Mouse (Mus musculus) liver, adult 2 months (tissue): ENCODE data around the gene Tacr1. TPM values are rescaled to one million over a fixed set of nuclear protein-coding genes. Genes with fewer than 3 reads are reported as not detected.

Source experiments
- DNase-seq: peaks from one replicate; pipeline ENCODE4 v3.0.0-alpha.2; 2011; ENCODE audit warnings: low read depth, low spot score; ENCODE audit errors: extremely low read depth
- H3K27ac ChIP-seq: fragments of 200-500 bp; replicated peaks from 2 replicates; pipeline ENCODE4 v1.5.1; 2012; ENCODE audit warnings: low read depth, mild to moderate bottlenecking, control low read depth, inconsistent platforms, low read length; ENCODE audit not compliant: insufficient read depth
- H3K27me3 ChIP-seq: fragments of 200-500 bp; 2 replicates; pipeline ENCODE4 v1.6.1; 2012; ENCODE audit warnings: mild to moderate bottlenecking, moderate library complexity, low read length, inconsistent platforms; ENCODE audit not compliant: control insufficient read depth, insufficient read depth
- H3K36me3 ChIP-seq: fragments of 200-500 bp; 2 replicates; pipeline ENCODE4 v1.6.1; 2012; ENCODE audit warnings: low read length, inconsistent platforms; ENCODE audit not compliant: control insufficient read depth, insufficient read depth
- H3K4me1 ChIP-seq: fragments of 200-500 bp; 2 replicates; pipeline ENCODE4 v1.6.1; 2011; ENCODE audit warnings: low read length; ENCODE audit not compliant: control insufficient read depth, insufficient read depth
- H3K4me3 ChIP-seq: fragments of 200-500 bp; 2 replicates; pipeline ENCODE4 v1.5.1; 2011; ENCODE audit warnings: low read depth, mild to moderate bottlenecking, control low read depth, low read length, moderate library complexity; ENCODE audit not compliant: insufficient read depth
- H3K79me2 ChIP-seq: fragments of 200-500 bp; 2 replicates; pipeline ENCODE4 v1.6.1; 2012; ENCODE audit warnings: inconsistent platforms, mild to moderate bottlenecking, low read length, moderate library complexity; ENCODE audit not compliant: control insufficient read depth, insufficient read depth
- H3K9ac ChIP-seq: fragments of 200-500 bp; 2 replicates; pipeline ENCODE4 v1.6.1; 2012; ENCODE audit warnings: low read depth, mild to moderate bottlenecking, control low read depth, inconsistent platforms, low read length
- CTCF ChIP-seq: fragments of 200-500 bp; IDR thresholded peaks from 2 replicates; pipeline ENCODE4 v1.5.1; 2011; ENCODE audit warnings: low read depth, low read length, control low read depth
- POLR2A ChIP-seq: fragments of 200-500 bp; IDR thresholded peaks from 2 replicates; pipeline ENCODE4 v1.6.1; 2011; ENCODE audit warnings: low read length, control low read depth; ENCODE audit not compliant: insufficient read depth; ENCODE audit errors: extremely low read depth
- WGBS: fragments of 180-500 bp; shearing (Covaris S2); methylation state at CpG from one replicate; pipeline ENCODE4 v1.1.7; 2018; 5-methylcytosine and 5-hydroxymethylcytosine counted together
- polyA plus RNA-seq: library from polyadenylated mRNA; depleted of rRNA; stranded (reverse); fragments of >200 nt; gene quantifications from 2 replicates; pipeline ENCODE4 v1.2.3, GENCODE M21; 2012
- total RNA-seq: library from RNA; depleted of rRNA; stranded (reverse); fragments of >200 nt; gene quantifications from 2 replicates; pipeline ENCODE4 v1.2.3, GENCODE M21; 2014

The Tacr1 gene
- total and polyA plus RNA-seq, 2 experiments, result not detected

DNA sequence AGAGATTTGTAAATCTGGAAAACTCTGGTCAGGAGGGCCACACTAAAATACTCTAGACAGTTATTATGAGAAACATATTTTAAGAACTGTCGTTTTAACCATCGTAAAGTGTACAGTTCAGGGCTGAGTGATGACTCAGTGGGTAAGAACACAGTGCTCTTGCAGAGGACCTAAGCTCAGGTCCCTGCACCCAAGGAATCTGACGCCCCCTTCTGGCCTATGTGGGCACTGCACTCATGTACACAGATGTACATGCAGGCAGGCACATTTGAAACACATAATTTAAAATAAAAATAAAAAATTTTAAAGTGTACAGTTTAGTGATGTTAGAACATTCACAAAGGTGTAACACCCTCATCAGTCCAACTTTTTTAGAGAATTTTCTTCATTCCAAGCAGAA is 147.1 kb downstream of the Tacr1 start:
- DNase-seq, result no peak
- no peak overlapping the region for H3K27ac ChIP-seq
- no peak overlapping the region for H3K4me3 ChIP-seq
- TF ChIP-seq POLR2A (no peak), CTCF (no peak)
- no peaks in the 10 kb centered on the region for H3K4me1 ChIP-seq
- H3K9ac ChIP-seq, result no peak overlapping the region
- no peaks in the 10 kb centered on the region for H3K79me2 ChIP-seq
- WGBS, result 62% methylated on average over 3 of the region's 3 CpGs
- no peaks in the 10 kb centered on the region; the same call in 1 of the 2 replicates for H3K27me3 ChIP-seq
- no peaks in the 10 kb centered on the region for H3K36me3 ChIP-seq

DNA sequence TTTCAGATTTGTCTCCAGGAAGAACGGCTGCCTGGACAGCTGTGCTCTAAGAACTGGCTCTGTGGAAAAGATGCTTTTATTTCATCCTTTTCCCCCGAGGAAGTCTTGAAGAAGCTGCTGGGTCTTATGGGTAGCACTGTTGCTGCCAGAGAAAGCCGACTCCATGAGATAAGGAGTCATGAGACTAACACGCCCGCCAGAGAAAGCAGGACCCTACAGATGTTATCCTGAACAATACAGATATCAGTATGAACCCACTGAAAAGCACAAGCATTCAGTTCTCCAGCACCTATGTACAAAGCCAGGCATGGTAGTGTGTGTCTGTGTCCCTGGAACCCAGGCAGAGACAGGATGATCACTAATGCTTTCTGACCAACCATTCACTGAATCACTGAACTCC is 173.3 kb downstream of the Tacr1 start:
- Histone ChIP-seq H3K27ac (no peak overlapping the region), H3K79me2 (no peaks in the 10 kb centered on the region), H3K4me1 (no peaks in the 10 kb centered on the region), H3K27me3 (0 out of 2 replicates have a peak, but pooled peaks cover 2% of the 10 kb centered on the region), H3K4me3 (no peak overlapping the region), H3K9ac (no peak overlapping the region), H3K36me3 (no peaks in the 10 kb centered on the region)
- TF ChIP-seq CTCF, result no peak
- WGBS, result 74% methylated on average over 5 of the region's 5 CpGs
- no peak for DNase-seq

- DNase-seq, result no peak
- WGBS, result 70% methylated on average over 6 of the region's 6 CpGs
These were observed 183.3 kb downstream of the Tacr1 start for GRCm38 (mm10) chr6:82585396-82585795.

GRCm38 (mm10) chr6:82589387-82589786 is 187.3 kb downstream of the Tacr1 start:
- Histone ChIP-seq H3K4me1 (no peaks in the 10 kb centered on the region), H3K9ac (no peak overlapping the region), H3K4me3 (no peak overlapping the region), H3K36me3 (no peaks in the 10 kb centered on the region), H3K79me2 (no peaks in the 10 kb centered on the region), H3K27ac (no peak overlapping the region), H3K27me3 (no peaks in the 10 kb centered on the region)
- TF ChIP-seq CTCF (no peak), POLR2A (no peak)
- WGBS, result 87% methylated on average over 7 of the region's 7 CpGs
- no peak for DNase-seq

More at GRCm38 (mm10) chr6:82585396-82585795, 183.3 kb downstream of the Tacr1 start:
- no peak for TF ChIP-seq CTCF
- no peak for TF ChIP-seq POLR2A
- Histone ChIP-seq H3K9ac (no peak overlapping the region), H3K36me3 (no peaks in the 10 kb centered on the region), H3K4me3 (no peak overlapping the region), H3K27me3 (no peaks in the 10 kb centered on the region), H3K79me2 (no peaks in the 10 kb centered on the region), H3K27ac (no peak overlapping the region), H3K4me1 (no peaks in the 10 kb centered on the region)

- no peak overlapping the region for H3K4me3 ChIP-seq
- WGBS, result 86% methylated on average over 8 of the region's 8 CpGs
These were observed 193.4 kb downstream of the Tacr1 start for GRCm38 (mm10) chr6:82595461-82596090.

GRCm38 (mm10) chr6:82603228-82603627 is 201.1 kb downstream of the Tacr1 start:
- Histone ChIP-seq H3K9ac (no peak overlapping the region), H3K36me3 (no peaks in the 10 kb centered on the region), H3K4me3 (no peak overlapping the region), H3K79me2 (no peaks in the 10 kb centered on the region), H3K27me3 (no peaks in the 10 kb centered on the region), H3K27ac (no peak overlapping the region), H3K4me1 (no peaks in the 10 kb centered on the region)
- DNase-seq, result no peak
- TF ChIP-seq CTCF (no peak), POLR2A (no peak)
- WGBS, result 78% methylated on average over 9 of the region's 9 CpGs

More at GRCm38 (mm10) chr6:82595461-82596090, 193.4 kb downstream of the Tacr1 start:
- Histone ChIP-seq H3K27me3 (no peaks in the 10 kb centered on the region), H3K79me2 (no peaks in the 10 kb centered on the region), H3K36me3 (no peaks in the 10 kb centered on the region), H3K27ac (no peak overlapping the region), H3K9ac (no peak overlapping the region), H3K4me1 (no peaks in the 10 kb centered on the region)
- TF ChIP-seq CTCF (no peak), POLR2A (no peak)
- no peak for DNase-seq
